Mouse (Mus musculus) small intestine, adult 2 months (tissue): ENCODE measurements around the gene Gsn.

ENCODE experiments used
- CTCF ChIP-seq: fragments of 200-500 bp; IDR thresholded peaks from 2 replicates; pipeline ENCODE4 v1.5.1; 2012; ENCODE audit warnings: low read depth, mild to moderate bottlenecking, control low read depth, inconsistent platforms, low read length, moderate library complexity, mixed read lengths; ENCODE audit not compliant: insufficient replicate concordance, insufficient read length; ENCODE audit errors: extremely low read depth
- POLR2A ChIP-seq: fragments of 200-500 bp; IDR thresholded peaks from 2 replicates; pipeline ENCODE4 v1.6.1; 2012; ENCODE audit warnings: low read depth, mild to moderate bottlenecking, control low read depth, inconsistent platforms, low read length, moderate library complexity

GRCm38 (mm10) chr2:35328064-35328792 is 72.0 kb downstream of the Gsn start:
- TF ChIP-seq CTCF (no peak), POLR2A (no peak)
